Mouse (Mus musculus) megakaryocyte-erythroid progenitor cell, adult 5-6 weeks (primary cell): ENCODE measurements around the gene Akap5. TPM values are rescaled to one million over a fixed set of nuclear protein-coding genes. Genes with fewer than 3 reads are reported as not detected.

Source experiments
- ATAC-seq: replicated peaks from 2 replicates; pipeline ENCODE4 v1.8.0; 2016; ENCODE audit warnings: mild to moderate bottlenecking, inconsistent platforms; ENCODE audit not compliant: severe bottlenecking, poor library complexity, low FRiP score, low TSS enrichment
- total RNA-seq, 2 experiments: library from RNA; stranded (forward) in 1 of 2; stranded (reverse) in 1 of 2; fragments of 200-1000, 215-1000 nt in 1 of 2; fragments of >200 nt in 1 of 2; fragmentation: Nextera tagmentation in 1 of 2; gene quantifications; 2 replicates each; pipeline ENCODE4 v1.2.3; 2014 to 2017

Akap5 gene
- total RNA-seq, 2 experiments from 2014 or later = 1.2 to 4.8 TPM

DNA sequence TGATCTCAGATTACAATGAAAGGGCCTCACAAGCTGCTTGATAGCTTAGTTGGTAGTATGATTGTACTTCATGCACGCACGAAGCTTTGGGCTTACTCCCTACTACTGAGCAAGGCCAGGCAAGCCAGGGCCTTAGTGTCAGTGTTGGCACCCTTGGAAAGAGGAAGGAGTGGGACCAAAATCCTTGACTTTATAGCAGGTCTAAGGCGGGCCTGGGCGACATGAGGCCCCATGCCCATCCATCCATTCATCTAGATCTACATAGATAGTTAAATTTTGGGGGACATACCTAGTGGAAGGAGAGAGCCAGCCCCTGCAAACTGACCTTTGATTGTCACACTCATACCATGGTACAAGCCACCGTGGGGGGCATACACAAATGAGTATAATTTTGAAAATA is 16.3 kb upstream of the Akap5 start:
- ATAC-seq = no peak

DNA sequence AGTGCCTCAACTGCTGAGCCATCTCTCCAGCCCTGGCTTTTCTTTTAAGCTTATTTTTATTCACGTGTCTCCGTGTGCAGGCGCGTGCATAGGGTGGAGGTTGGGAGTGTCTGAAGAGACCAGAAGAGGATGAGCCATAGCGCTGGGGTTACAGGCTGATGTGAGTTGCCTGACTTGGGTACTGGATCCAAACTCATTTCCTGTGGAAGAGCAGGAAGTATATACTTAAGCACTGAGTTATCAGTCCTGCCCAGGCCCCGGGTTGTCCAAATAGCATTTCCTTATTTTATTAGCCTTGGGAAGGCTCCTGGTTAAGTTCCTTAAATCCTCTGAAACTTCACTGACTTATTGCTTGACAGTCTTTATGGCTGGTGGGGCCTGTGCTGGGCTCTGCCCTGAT is 14.7 kb upstream of the Akap5 start:
- ATAC-seq = no peak

DNA sequence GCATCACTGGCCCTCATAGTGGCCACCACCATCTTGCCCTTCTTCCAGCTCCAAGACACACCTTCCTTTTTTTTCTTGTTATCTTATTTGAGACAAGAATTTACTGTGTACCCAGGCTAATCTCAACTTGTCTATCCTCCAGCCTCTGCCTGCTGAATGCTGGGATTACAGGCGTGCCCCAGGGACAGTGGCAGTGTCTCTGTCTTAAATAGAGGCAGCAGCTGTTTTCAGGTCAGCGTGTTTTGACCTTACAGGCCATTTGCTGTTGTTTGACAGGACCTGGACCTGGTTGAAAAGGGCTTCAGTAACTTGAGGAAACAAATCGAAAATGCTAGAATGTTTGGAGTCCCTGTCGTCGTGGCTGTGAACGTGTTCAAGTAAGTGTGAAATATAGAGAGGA is 14.1 kb upstream of the Akap5 start:
- ATAC-seq = no peak

DNA sequence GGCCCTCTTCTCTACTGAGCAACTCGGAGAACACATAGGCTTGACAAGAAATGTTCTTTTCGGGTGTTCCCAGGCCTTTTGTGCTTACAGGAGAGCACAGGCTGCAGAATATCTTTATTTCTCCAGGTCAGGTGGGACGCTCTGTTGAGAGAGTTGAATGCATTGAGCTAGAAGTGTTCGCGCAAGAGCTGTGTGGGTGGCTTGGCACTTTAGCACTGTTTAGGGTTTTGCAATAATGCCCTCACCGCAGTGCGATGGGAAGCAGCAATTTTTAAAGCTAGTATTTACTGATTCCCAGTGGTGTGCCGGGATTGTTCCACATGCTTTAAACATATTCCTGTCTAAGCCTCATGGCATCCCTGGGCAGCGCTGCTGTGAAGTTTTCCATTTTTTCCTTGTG is 13.5 kb upstream of the Akap5 start:
- no peak for ATAC-seq

DNA sequence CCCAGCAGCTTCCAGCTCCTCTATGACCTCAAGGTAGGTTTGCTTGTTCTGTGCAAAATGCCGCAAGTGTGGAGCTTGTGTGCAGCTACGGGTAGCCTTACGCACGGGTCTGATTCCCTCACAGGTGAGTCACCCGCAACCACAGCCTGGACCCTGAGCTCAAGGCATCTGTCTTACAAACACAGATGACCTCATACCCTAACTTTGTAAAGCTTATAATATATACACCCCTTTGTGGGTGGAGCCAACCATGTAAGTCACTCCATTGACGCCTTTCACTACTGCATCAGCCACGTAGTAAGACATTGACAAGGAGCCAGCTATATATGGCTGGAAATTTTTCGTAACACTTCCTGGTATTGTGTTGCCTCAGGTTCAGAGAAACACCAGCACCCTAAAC is 12.7 kb upstream of the Akap5 start:
- no peak for ATAC-seq

DNA sequence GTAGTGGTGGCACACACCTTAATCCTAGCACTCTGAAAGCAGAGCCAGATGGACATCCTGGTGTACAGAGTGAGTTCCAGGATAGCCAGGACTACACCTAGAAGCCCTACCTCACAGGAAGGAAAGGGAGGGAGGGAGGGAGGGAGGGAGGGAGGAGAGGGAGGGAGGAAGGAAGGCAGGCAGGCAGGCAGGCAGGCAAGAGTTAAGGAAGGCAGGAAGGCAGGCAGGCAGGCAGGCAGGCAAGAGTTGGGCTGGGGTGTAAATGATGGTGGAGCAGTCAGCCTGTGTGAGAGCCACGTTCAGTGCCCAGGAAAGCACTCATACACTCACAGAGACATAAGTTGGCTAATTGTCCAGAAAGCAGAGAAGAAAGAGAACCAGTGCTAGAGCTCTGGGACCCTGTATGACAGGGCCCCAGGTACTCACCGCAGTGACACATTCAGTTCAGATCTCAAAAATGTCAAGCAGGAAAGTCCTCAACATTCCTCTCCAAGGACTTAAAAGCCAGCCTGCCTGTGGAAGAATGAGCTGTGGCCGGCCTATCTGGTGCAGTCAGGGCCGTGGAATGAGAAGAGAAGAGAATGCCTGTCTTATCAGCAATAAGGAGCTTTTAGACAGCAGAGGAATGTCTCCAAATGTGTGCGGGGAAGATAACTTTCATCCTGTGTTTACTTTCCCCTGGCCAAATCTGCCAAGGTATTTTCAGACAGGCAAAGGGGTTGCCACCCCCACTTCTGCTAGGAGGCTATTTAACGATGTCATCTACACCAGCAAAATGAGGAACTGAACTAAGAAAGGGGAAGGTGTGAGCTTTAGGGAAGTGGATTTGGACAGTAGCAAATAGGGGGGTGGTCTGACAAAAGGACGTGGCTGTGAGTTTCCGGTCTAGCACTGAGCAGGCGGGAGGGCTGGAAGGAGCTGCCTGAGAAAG is 6.1 kb upstream of the Akap5 start:
- peak; percentile 86 for ATAC-seq

DNA sequence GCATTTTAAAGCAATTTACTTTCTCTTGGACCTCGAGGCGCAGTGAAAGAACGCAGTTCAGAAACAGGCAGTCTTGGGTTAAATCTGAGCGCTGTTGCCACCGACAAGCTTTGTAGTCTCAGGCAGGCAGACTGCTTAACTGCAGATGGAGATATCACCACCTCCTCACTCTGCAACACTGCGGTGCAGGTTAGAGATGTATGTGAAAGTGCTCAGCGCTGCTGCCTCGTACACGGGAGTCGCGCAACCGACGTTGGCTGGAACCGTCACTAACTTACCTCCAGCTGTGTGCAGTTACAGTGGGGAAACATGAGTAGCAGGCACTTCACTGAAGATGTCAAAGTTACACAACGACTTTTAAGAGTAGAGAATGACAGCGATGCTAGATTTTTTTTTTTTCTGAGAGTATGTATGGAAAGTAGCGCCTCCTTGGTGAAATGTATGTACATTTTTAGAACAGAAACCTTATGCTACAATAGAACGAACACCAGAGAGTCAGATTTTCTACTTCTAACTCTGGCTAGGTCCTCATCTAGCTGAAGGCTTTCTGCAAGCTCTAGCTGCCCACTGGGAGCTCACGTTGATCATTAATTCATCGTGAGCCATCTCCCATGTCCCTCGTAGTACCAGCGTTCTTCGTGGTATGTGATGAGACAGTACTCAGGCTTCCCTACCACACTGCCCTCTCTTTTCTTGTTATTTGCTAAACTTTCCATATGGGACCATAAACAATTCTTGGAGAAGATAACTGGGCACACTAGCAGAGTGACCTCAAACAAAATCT is 1.9 kb downstream of the Akap5 start:
- no peak for ATAC-seq

DNA sequence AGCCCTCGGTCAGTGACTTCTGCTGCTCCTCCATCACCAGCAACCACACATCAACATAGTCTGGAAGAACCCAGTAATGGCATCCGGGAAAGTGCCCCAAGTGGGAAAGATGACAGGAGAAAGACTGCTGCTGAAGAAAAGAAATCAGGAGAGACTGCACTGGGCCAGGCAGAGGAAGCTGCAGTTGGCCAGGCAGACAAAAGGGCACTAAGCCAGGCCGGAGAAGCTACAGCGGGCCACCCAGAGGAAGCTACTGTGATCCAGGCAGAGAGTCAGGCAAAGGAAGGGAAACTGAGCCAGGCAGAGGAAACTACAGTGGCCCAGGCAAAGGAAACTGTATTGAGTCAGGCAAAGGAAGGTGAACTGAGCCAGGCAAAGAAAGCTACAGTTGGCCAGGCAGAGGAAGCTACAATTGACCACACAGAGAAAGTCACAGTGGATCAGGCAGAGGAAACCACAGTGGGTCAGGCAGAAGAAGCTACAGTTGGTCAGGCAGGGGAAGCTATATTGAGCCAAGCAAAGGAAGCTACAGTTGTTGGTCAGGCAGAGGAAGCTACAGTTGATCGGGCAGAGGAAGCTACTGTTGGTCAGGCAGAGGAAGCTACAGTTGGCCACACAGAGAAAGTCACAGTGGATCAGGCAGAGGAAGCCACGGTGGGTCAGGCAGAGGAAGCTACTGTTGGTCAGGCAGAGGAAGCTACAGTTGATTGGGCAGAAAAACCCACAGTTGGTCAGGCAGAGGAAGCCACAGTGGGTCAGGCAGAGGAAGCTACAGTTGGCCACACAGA is 4.1 kb downstream of the Akap5 start:
- no peak for ATAC-seq

DNA sequence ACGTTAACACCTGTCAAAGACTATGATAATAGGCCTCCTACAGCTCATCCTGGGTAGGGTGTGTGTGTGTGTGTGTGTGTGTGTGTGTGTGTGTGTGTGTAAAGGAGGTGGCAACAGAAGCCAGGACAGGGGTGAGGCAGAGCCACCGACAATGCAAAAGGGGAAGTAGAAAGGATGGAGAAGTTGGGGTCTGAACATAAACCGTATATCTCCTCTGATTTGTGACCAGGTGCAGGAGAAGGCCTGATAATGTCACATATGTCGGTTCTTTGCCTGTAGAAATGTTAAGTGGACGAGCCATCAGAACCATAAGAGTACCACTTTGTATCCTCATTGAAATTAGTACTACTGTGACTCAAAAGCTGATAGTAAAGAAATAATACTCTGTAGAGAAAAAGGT is 9.0 kb downstream of the Akap5 start:
- no peak for ATAC-seq

DNA sequence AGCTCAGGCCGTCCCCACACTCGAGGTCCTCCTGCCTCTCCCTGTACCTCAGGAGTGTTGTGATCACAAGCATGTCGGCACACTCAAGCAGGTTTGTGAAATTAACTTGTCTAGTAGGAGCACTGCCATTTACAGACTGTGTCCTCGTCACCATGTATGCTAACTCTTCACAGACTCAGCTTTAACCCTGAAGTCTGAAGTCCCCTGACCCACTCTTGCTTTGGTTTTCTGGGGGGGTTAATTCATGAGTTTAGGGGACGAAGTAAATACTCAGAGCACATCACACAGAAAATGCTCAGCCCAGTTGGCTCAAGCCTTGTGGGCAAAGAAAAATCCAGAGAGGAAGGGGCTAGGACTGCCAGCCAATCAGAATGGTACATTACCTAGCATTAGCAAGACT is 10.9 kb downstream of the Akap5 start:
- ATAC-seq = no peak

DNA sequence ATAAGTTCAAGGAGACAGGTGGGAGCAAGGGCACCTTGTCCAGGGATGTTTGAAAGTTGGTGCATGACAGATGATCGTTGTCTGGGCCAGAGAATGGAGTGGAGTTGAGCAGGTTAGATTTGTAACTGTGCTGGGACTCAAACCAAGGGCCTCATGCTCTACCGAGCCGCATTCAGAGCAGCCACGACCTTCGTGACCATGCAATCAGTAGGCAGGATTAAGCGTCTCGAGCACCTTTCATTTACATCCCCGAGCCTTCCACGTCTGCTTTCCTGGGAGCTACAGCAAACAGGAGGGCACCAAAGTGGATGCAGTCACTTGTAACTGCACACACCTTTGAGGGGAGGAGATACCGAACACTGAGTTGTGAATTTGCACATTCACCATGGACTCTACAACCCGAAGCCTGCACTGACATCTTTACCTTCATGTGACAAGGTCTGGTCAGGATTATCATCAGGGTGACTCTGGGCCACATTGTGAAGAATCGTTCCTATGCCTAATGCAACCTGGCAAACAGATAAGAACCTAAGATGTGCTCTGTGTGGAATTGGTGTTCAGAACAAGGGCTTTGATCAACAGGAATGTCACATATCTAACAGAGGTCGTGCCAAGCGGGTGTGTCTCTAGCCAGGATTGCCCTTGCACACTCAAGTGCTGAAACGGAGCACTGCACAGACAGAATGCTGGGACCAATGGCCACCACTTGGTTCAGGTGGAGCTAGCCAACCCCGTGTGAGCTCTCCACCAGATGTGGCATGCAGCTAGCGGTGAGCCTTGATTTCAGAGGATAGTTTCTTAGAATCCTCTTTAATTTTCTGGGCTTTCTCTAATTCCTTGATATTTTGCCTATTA is 11.6 kb downstream of the Akap5 start:
- peak; percentile 56 for ATAC-seq

DNA sequence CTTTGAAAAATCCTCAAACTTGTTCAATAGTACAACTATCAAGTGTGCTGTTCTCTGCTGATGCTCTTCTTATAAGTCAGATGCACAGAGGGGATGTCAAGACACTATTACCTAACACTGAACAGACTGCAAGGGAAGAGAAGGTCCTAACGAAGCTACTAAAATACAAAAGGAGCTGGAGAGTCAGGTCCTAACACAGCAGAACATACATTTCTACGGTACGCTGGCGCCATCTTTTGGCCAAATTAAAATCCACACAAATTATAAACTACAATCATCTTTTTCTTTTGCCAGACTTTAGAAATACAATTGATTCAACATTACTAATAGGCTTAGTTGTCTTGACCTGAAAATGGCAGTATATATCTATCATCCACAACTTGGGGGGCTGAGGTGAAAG is 16.4 kb downstream of the Akap5 start:
- peak; percentile 43; the same call in 1 of the 2 replicates for ATAC-seq

DNA sequence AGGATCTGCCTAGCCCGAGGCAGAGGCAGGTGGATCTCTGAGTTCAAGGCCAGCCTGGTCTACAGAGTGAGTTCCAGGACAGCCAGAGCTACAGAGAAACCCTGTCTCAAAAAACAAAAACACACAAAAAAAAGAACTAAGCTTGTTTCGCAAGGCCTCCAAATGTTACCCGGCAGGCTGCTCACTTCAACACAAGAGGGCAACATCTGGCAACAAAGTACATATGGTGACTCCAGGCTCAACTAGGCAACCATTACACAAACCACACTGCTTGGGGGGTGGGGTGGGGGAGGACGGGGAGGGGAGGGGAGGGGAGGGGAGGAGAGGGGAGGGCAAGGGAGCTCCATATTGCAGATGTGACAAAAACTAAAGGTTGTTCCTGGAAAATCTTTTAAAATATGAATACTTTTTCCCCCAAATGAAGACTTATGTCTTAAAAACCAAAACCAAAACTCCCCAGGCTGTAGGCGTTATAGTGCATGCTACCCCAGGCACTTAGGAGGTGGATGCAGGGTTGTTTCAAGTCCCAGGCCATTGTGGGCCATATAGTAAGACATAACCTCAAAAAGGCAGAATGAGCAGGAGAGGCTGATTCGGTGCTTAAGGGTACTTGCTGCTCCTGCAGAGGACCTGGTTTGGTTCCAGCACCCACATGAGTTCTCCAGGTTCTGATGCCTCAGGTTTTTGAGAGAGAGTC is 21.2 kb downstream of the Akap5 start:
- ATAC-seq = peak; percentile 62; the same call in 1 of the 2 replicates

DNA sequence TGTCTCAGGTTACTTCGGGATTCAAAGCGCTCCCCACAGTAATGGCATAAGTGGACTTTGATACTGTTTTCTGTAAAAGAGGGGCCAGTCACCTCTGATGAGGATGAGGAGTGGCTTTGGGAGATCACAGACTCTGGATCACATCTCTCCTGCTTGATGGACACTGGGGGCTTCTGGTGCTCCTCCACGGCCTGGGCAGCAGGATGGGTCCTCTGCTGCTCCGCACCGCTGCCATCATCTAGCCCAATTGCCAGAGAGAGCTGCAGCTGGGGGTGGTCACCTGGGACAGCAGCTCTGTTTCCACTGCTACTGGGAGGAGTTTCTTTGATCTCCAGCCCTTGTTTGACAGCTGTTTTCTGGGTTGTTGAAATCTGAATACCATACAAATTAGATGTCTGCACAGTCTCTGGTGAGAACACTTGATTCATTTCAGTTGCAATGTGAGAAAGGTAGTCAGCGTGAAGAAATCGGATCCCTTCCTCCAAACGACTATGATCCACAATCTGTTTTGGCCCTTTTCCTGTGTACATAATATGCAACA is 25.1 kb downstream of the Akap5 start:
- ATAC-seq = no peak

DNA sequence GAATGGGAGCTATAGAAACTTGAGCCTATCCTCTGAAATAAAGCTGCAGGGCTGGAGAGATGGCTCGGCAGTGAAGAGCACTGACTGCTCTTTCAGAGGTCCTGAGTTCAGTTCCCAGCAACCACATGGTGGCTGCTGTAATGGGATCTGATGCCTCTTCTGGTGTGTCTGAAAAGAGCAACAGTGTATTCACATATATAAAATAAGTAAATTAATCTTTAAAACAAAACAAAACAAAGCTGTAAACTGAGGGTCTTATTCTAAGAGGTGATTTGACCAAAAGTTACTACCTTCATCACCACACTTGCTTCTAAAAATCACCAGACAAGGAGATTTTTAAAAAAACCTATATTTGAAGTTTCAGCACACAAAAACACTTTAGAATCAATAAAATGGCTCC is 36.2 kb downstream of the Akap5 start:
- no peak for ATAC-seq

DNA sequence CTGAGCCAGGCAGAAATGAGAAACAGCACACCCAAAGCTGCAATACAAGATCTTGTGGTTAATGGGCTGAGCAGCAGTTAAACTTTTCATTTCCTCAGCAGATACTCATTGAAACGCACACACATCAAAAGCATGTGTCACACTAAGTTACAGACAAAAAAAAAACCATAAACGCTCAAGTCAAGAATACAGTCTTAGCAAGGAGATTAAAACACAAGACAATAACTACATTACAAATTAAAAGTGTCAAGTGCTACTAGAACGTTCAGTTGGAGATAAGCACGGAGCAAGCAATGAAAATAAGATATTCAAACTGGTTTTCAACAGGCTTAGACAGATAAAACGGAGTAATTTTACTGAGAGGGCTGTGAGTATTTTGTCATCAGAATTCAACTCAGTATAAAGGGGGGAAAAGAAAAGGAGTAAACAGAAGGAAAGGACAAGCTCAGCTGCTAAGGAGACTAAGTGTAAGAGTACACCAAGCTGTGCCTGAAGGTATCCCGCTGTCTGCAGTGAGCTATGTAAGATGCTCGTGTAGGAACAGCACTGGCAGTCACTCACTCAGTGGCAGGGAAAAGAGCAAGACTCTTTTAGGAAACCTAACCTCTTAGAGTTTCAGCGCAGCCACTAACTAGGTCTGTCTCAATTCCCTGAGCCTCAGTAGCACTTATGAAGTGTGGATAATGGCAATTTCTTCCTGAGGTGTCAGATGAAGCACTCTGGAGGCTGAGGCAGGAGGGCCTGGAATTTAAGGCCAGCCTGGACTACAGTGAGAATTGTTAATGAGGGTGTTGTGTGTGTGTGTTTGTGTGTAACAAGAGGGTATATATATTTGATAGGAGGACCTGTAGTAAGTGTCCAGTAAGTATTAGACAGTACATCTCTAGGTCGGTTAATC is 37.0 kb downstream of the Akap5 start:
- ATAC-seq = peak; percentile 77

DNA sequence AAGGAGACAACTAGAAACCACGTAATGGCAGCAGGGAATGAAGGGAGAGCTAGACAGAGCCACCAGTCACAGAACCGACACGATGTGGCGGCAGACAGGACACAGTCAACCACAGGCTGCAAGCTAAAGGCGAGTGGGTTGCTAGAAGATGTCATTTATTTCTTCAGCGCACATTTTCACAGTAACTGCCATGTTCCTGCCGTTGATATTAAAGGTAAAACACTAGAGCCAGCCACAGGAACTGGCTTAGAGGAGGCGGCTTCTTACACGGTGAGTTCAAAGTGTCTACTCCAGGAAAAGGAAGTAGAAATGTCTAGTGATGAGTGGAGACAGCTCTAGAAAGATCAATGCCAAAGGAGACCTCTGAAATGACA is 37.6 kb downstream of the Akap5 start:
- ATAC-seq = 0 out of 2 replicates have a peak, but pooled peaks have one; percentile 1
